Mouse (Mus musculus): ENCODE measurements around the gene Icmt. TPM values are rescaled to one million over a fixed set of nuclear protein-coding genes. Genes with fewer than 3 reads are reported as not detected.

Gene Icmt
- total and polyA plus RNA-seq, 3 experiments = 30.4 to 50.8 TPM; not detected in 1

- Histone ChIP-seq H3K27ac (ENCODE audit: control insufficient read depth, low read depth, low read length) (no peak overlapping the region), H3K27me3 (ENCODE audit: control insufficient read depth in 1 of 2, insufficient read depth in 2 of 2, low read length in 2 of 2) (no peaks in the 10 kb centered on the region), H3K4me1 (ENCODE audit: control insufficient read depth in 1 of 2, insufficient read depth in 2 of 2, low read length in 2 of 2) (peaks cover 0 to 8% of the 10 kb centered on the region in 2 experiments; a peak in 2 of 4 replicates), H3K9ac (ENCODE audit: control insufficient read depth, low read depth, low read length, poor library complexity, severe bottlenecking) (no peak overlapping the region), H3K79me2 (ENCODE audit: control insufficient read depth, insufficient read depth, low read length, poor library complexity) (peaks cover 25% of the 10 kb centered on the region), H3K9me3 (replicated peaks; ENCODE audit: insufficient read depth, low read length) (no peaks in the 10 kb centered on the region), H3K4me3 (ENCODE audit: control insufficient read depth in 1 of 2, insufficient read depth in 1 of 2, low read depth in 2 of 2, low read length in 2 of 2) (no peak overlapping the region), H3K36me3 (ENCODE audit: control insufficient read depth in 1 of 2, insufficient read depth in 2 of 2, low read length in 2 of 2) (peaks cover 12 to 14% of the 10 kb centered on the region in 2 experiments)
- peak; percentile 84 for DNase-seq (ENCODE audit: low read depth, low spot score)
- TF ChIP-seq JUND (IDR thresholded peaks at IDR 0.05; ENCODE audit: low read depth, low read length) (no peak), MYB (IDR thresholded peaks at IDR 0.05; ENCODE audit: low read depth, low read length) (no peak), MAFK (IDR thresholded peaks at IDR 0.05; ENCODE audit: borderline replicate concordance, low read depth, low read length) (no peak), CHD2 (IDR thresholded peaks at IDR 0.05; ENCODE audit: low read length) (no peak), NRF1 (IDR thresholded peaks at IDR 0.05; ENCODE audit: insufficient read depth, low read depth, low read length, poor library complexity, severe bottlenecking) (no peak), MAZ (IDR thresholded peaks at IDR 0.05; ENCODE audit: low read depth, low read length) (0 out of 2 replicates have a peak, but pooled peaks have one; percentile 25), SMC3 (IDR thresholded peaks at IDR 0.05; ENCODE audit: low read depth, low read length) (peak; percentile 56), USF2 (IDR thresholded peaks at IDR 0.05; ENCODE audit: borderline replicate concordance in 1 of 2, insufficient read depth in 1 of 2, low read depth in 1 of 2, low read length in 2 of 2) (no peak), ETS1 (IDR thresholded peaks at IDR 0.05; ENCODE audit: low read depth, low read length) (no peak), GABPA (IDR thresholded peaks at IDR 0.05; ENCODE audit: low read depth, low read length) (no peak), NELFE (IDR thresholded peaks at IDR 0.05; ENCODE audit: low read depth, low read length) (peak; percentile 23; the same call in 1 of the 2 replicates), EP300 (IDR thresholded peaks at IDR 0.05; ENCODE audit: low read depth in 1 of 2, low read length in 2 of 2) (no peak), RAD21 (IDR thresholded peaks at IDR 0.05; ENCODE audit: low read depth, low read length) (peak; percentile 9; the same call in 1 of the 2 replicates), GATA1 (IDR thresholded peaks at IDR 0.05; ENCODE audit: low read depth, low read length) (0 out of 2 replicates have a peak, but pooled peaks have one; percentile 4), KAT2A (conservative IDR thresholded peaks at IDR 0.05; ENCODE audit: low read depth, low read length) (no peak), TBP (IDR thresholded peaks at IDR 0.05; ENCODE audit: low read depth, low read length) (no peak), MXI1 (IDR thresholded peaks at IDR 0.05; ENCODE audit: low read depth, low read length) (no peak), TCF12 (IDR thresholded peaks at IDR 0.05; ENCODE audit: low read depth, low read length) (no peak), HCFC1 (IDR thresholded peaks at IDR 0.05; ENCODE audit: low read depth, low read length) (no peak), USF1 (IDR thresholded peaks at IDR 0.05; ENCODE audit: low read depth, low read length) (no peak), CHD1 (IDR thresholded peaks at IDR 0.05; ENCODE audit: low read depth, low read length) (no peak), E2F4 (IDR thresholded peaks at IDR 0.05; ENCODE audit: borderline replicate concordance, low read depth, low read length) (no peak), SIN3A (IDR thresholded peaks at IDR 0.05; ENCODE audit: low read length) (no peak), BHLHE40 (IDR thresholded peaks at IDR 0.05; ENCODE audit: borderline replicate concordance, low read depth, low read length) (no peak), MEF2A (IDR thresholded peaks at IDR 0.05; ENCODE audit: extremely low read depth, insufficient replicate concordance, low read depth, low read length, poor library complexity, severe bottlenecking) (no peak), MAX (IDR thresholded peaks at IDR 0.05; ENCODE audit: low read length) (no peak), ELF1 (IDR thresholded peaks at IDR 0.05; ENCODE audit: low read depth, low read length) (no peak), MYC (IDR thresholded peaks at IDR 0.05; ENCODE audit: low read depth, low read length) (no peak), TAL1 (IDR thresholded peaks at IDR 0.05; ENCODE audit: low read length) (no peak), POLR2AphosphoS5 (IDR thresholded peaks at IDR 0.05; ENCODE audit: borderline replicate concordance, low read depth, low read length) (no peak), CTCF (IDR thresholded peaks at IDR 0.05 in 2 of 3, conservative IDR thresholded peaks at IDR 0.05 in 1 of 3; ENCODE audit: control insufficient read depth in 1 of 3, insufficient read depth in 1 of 3, low read depth in 2 of 3, low read length in 3 of 3, poor library complexity in 1 of 3, severe bottlenecking in 1 of 3) (peak; percentile 85 to 100 (median 95)), POLR2AphosphoS2 (IDR thresholded peaks at IDR 0.05; ENCODE audit: low read length) (no peak; the same call in none of the 2 replicates), ZNF384 (IDR thresholded peaks at IDR 0.05; ENCODE audit: low read depth, low read length) (no peak), ZC3H11A (IDR thresholded peaks at IDR 0.05; ENCODE audit: low read depth, low read length) (no peak), ZKSCAN1 (IDR thresholded peaks at IDR 0.05; ENCODE audit: low read depth, low read length) (no peak), RCOR1 (IDR thresholded peaks at IDR 0.05; ENCODE audit: low read depth, low read length) (no peak), ZMIZ1 (IDR thresholded peaks at IDR 0.05; ENCODE audit: low read depth, low read length) (no peak), UBTF (IDR thresholded peaks at IDR 0.05; ENCODE audit: borderline replicate concordance, insufficient read depth, low read depth, low read length) (no peak)
These were observed 35.9 kb downstream of the Icmt start for GRCm38 (mm10) chr4:152332952-152333351.

Measured in MEL (cell line).